Mouse (Mus musculus): ENCODE measurements around the gene Hk2. TPM values are rescaled to one million over a fixed set of nuclear protein-coding genes. Genes with fewer than 3 reads are reported as not detected.

Hk2 gene
- total RNA-seq (2023), result 74.1 and 81.9 TPM in 2 replicates

GRCm38 (mm10) chr6:82774321-82774764, at the start of gene Hk2:
Gene Hk2 (minus strand): TSS chr6:82774454.

GRCm38 (mm10) chr6:82705221-82705620, 69.0 kb downstream of the Hk2 start, which contains the start of gene Pole4:
Gene Pole4 (minus strand): TSS chr6:82705365.

Other genes starting within 250 kb of the Hk2 start
- 15.2 and 25.6 TPM in 2 replicates for gene Pole4, start 69.1 kb downstream of the Hk2 start, total RNA-seq (2023)
- 24.2 and 37.5 TPM in 2 replicates for gene Sema4f, start 165.3 kb upstream of the Hk2 start, total RNA-seq (2023)
- gene M1ap, start 172.4 kb upstream of the Hk2 start, total RNA-seq (2023), result 2.1 and 3.1 TPM in 2 replicates